Mouse (Mus musculus) MEL (cell line): ENCODE measurements around the gene Lmo2. TPM values are rescaled to one million over a fixed set of nuclear protein-coding genes. Genes with fewer than 3 reads are reported as not detected.

Experiments used
- DNase-seq: peaks from one replicate; pipeline ENCODE4 v3.0.0; 2011; ENCODE audit warnings: low read depth, low spot score
- H3K27ac ChIP-seq: 2 replicates; pipeline ENCODE4 v1.5.1; 2012; ENCODE audit warnings: low read depth, mild to moderate bottlenecking, control low read depth, low read length, moderate library complexity; ENCODE audit not compliant: control insufficient read depth
- H3K27me3 ChIP-seq, 2 experiments: fragments of 150-350 bp in 1 of 2; sonication (generic) in 1 of 2; 2 replicates each; pipeline ENCODE4 v1.6.1; 2012; ENCODE audit warnings: low read length in 2 of 2, mild to moderate bottlenecking in 2 of 2, improper control_type of control experiment in 1 of 2, moderate library complexity in 1 of 2; ENCODE audit not compliant: insufficient read depth in 2 of 2, control insufficient read depth in 1 of 2
- H3K36me3 ChIP-seq, 2 experiments: 2 replicates each; pipeline ENCODE4 v1.6.1; 2012 to 2014; ENCODE audit warnings: low read length in 2 of 2, improper control_type of control experiment in 1 of 2, inconsistent platforms in 1 of 2, mild to moderate bottlenecking in 1 of 2; ENCODE audit not compliant: insufficient read depth in 2 of 2, control insufficient read depth in 1 of 2
- H3K4me1 ChIP-seq, 2 experiments: fragments of 150-350 bp in 1 of 2; sonication (generic) in 1 of 2; 2 replicates each; pipeline ENCODE4 v1.6.1; 2012; ENCODE audit warnings: low read length in 2 of 2, improper control_type of control experiment in 1 of 2, mild to moderate bottlenecking in 1 of 2; ENCODE audit not compliant: insufficient read depth in 2 of 2, control insufficient read depth in 1 of 2
- H3K4me3 ChIP-seq, 2 experiments: fragments of 150-350 bp in 1 of 2; sonication (generic) in 1 of 2; 2 replicates each; pipeline ENCODE4 v1.5.1; 2012; ENCODE audit warnings: low read depth in 2 of 2, low read length in 2 of 2, mild to moderate bottlenecking in 2 of 2, moderate library complexity in 2 of 2, control low read depth in 1 of 2, improper control_type of control experiment in 1 of 2; ENCODE audit not compliant: control insufficient read depth in 1 of 2, insufficient read depth in 1 of 2
- H3K79me2 ChIP-seq: 2 replicates; pipeline ENCODE4 v1.6.1; 2012; ENCODE audit warnings: mild to moderate bottlenecking, low read length, moderate library complexity; ENCODE audit not compliant: control insufficient read depth, poor library complexity, insufficient read depth
- H3K9ac ChIP-seq: 2 replicates; pipeline ENCODE4 v1.6.1; 2012; ENCODE audit warnings: low read depth, mild to moderate bottlenecking, control low read depth, low read length, moderate library complexity; ENCODE audit not compliant: control insufficient read depth, poor library complexity, severe bottlenecking
- H3K9me3 ChIP-seq: fragments of 150-350 bp; sonication (generic); replicated peaks from 2 replicates; pipeline ENCODE4 v1.6.1; 2012; ENCODE audit warnings: mild to moderate bottlenecking, low read length, improper control_type of control experiment, moderate library complexity; ENCODE audit not compliant: insufficient read depth
- CHD1 ChIP-seq: IDR thresholded peaks from 2 replicates; pipeline ENCODE4 v1.6.1; 2012; ENCODE audit warnings: low read depth, mild to moderate bottlenecking, inconsistent platforms, low read length, improper control_type of control experiment
- E2F4 ChIP-seq: IDR thresholded peaks from 2 replicates; pipeline ENCODE4 v1.6.1; 2011; ENCODE audit warnings: low read depth, low read length, improper control_type of control experiment, borderline replicate concordance
- ELF1 ChIP-seq: IDR thresholded peaks from 2 replicates; pipeline ENCODE4 v1.6.1; 2014; ENCODE audit warnings: low read depth, mild to moderate bottlenecking, inconsistent platforms, low read length, improper control_type of control experiment, moderate library complexity
- ETS1 ChIP-seq: IDR thresholded peaks from 2 replicates; pipeline ENCODE4 v1.6.1; 2012; ENCODE audit warnings: low read depth, mild to moderate bottlenecking, inconsistent platforms, low read length, improper control_type of control experiment, moderate library complexity
- GABPA ChIP-seq: IDR thresholded peaks from 2 replicates; pipeline ENCODE4 v1.6.1; 2012; ENCODE audit warnings: low read depth, mild to moderate bottlenecking, inconsistent platforms, low read length, improper control_type of control experiment, moderate library complexity
- GATA1 ChIP-seq: IDR thresholded peaks from 2 replicates; pipeline ENCODE4 v1.6.1; 2011; ENCODE audit warnings: low read depth, low read length, improper control_type of control experiment
- HCFC1 ChIP-seq: IDR thresholded peaks from 2 replicates; pipeline ENCODE4 v1.6.1; 2012; ENCODE audit warnings: low read depth, mild to moderate bottlenecking, inconsistent platforms, low read length, improper control_type of control experiment, moderate library complexity
- JUND ChIP-seq: IDR thresholded peaks from 2 replicates; pipeline ENCODE4 v1.6.1; 2011; ENCODE audit warnings: low read depth, mild to moderate bottlenecking, improper control_type of control experiment, low read length
- KAT2A ChIP-seq: conservative IDR thresholded peaks from 2 replicates; pipeline ENCODE4 v1.6.1; 2012; ENCODE audit warnings: low read depth, low read length, improper control_type of control experiment, inconsistent platforms
- MAFK ChIP-seq: IDR thresholded peaks from 2 replicates; pipeline ENCODE4 v1.6.1; 2011; ENCODE audit warnings: low read depth, mild to moderate bottlenecking, low read length, improper control_type of control experiment, borderline replicate concordance
- MYB ChIP-seq: IDR thresholded peaks from 2 replicates; pipeline ENCODE4 v1.6.1; 2011; ENCODE audit warnings: mild to moderate bottlenecking, low read depth, low read length, improper control_type of control experiment
- NELFE ChIP-seq: IDR thresholded peaks from 2 replicates; pipeline ENCODE4 v1.6.1; 2011; ENCODE audit warnings: low read depth, low read length, improper control_type of control experiment
- NRF1 ChIP-seq: IDR thresholded peaks from 2 replicates; pipeline ENCODE4 v1.6.1; 2014; ENCODE audit warnings: low read depth, mild to moderate bottlenecking, inconsistent platforms, low read length, improper control_type of control experiment, moderate library complexity; ENCODE audit not compliant: poor library complexity, insufficient read depth, severe bottlenecking
- POLR2A ChIP-seq, 2 experiments: IDR thresholded peaks; 2 replicates each; pipeline ENCODE4 v1.6.1; 2011 to 2012; ENCODE audit warnings: low read length in 2 of 2, mild to moderate bottlenecking in 2 of 2, control low read depth in 1 of 2, improper control_type of control experiment in 1 of 2, low read depth in 1 of 2, moderate library complexity in 1 of 2; ENCODE audit not compliant: control insufficient read depth in 1 of 2, insufficient read depth in 1 of 2, poor library complexity in 1 of 2
- POLR2AphosphoS2 ChIP-seq: IDR thresholded peaks from 2 replicates; pipeline ENCODE4 v1.6.1; 2011; ENCODE audit warnings: low read length, improper control_type of control experiment
- RAD21 ChIP-seq: IDR thresholded peaks from 2 replicates; pipeline ENCODE4 v1.6.1; 2011; ENCODE audit warnings: mild to moderate bottlenecking, low read depth, low read length, improper control_type of control experiment
- TAL1 ChIP-seq: IDR thresholded peaks from 2 replicates; pipeline ENCODE4 v1.6.1; 2012; ENCODE audit warnings: mild to moderate bottlenecking, inconsistent platforms, low read length, moderate library complexity, mixed read lengths
- USF1 ChIP-seq: IDR thresholded peaks from 2 replicates; pipeline ENCODE4 v1.6.1; 2014; ENCODE audit warnings: low read depth, mild to moderate bottlenecking, inconsistent platforms, low read length, improper control_type of control experiment, moderate library complexity
- USF2 ChIP-seq, 2 experiments: IDR thresholded peaks; 2 replicates each; pipeline ENCODE4 v1.6.1; 2011 to 2012; ENCODE audit warnings: improper control_type of control experiment in 2 of 2, low read length in 2 of 2, borderline replicate concordance in 1 of 2, inconsistent platforms in 1 of 2, low read depth in 1 of 2, mild to moderate bottlenecking in 1 of 2; ENCODE audit not compliant: insufficient read depth in 1 of 2
- ZC3H11A ChIP-seq: IDR thresholded peaks from 2 replicates; pipeline ENCODE4 v1.6.1; 2012; ENCODE audit warnings: low read depth, mild to moderate bottlenecking, inconsistent platforms, low read length, improper control_type of control experiment
- ZMIZ1 ChIP-seq: IDR thresholded peaks from 2 replicates; pipeline ENCODE4 v1.6.1; 2012; ENCODE audit warnings: low read depth, mild to moderate bottlenecking, inconsistent platforms, low read length, improper control_type of control experiment, moderate library complexity
- polyA plus RNA-seq, 2 experiments: library from polyadenylated mRNA; stranded (reverse) in 1 of 2; unstranded in 1 of 2; fragments of >175 nt in 1 of 2; fragments of >200 nt in 1 of 2; gene quantifications; 2 replicates each; pipeline versions ENCODE4 v1.2.1 to v1.2.4; 2012; ENCODE audit warnings: low replicate concordance in 2 of 2, low read depth in 1 of 2; ENCODE audit not compliant: insufficient read length in 2 of 2, insufficient read depth in 1 of 2, missing spikeins in 1 of 2
- total RNA-seq: library from RNA; depleted of rRNA; stranded (reverse); fragments of 300-350 nt; gene quantifications from 2 replicates; pipeline ENCODE4 v1.2.3, GENCODE M21; 2012

Lmo2 gene
- total and polyA plus RNA-seq, 3 experiments = 96.2 to 278 (median 184) TPM

DNA sequence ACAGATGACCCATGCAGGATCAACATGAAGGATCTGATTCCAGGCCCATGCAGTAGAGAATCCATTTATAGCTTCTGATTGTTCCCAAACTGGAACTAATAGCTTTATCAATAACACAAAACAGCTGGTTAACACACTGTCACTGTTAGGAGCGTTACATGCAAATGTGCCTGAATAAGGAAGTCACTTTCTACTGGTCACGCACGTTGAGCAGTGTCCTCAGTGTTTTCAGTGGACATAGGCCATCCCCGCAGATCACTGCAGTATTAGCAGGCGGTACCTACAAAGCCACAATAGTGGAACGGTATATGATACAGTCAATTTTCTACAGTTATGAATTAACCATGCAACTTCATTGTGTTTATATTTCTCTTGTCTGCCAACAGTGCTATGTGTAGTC, 38.3 kb upstream of the Lmo2 start:
- no peak for TF ChIP-seq NELFE
- no peak for TF ChIP-seq CHD1
- no peak for TF ChIP-seq MAFK
- no peak for TF ChIP-seq POLR2AphosphoS2
- TF ChIP-seq POLR2A (IDR thresholded peaks at IDR 0.05; ENCODE audit: control insufficient read depth in 1 of 2, insufficient read depth in 1 of 2, low read depth in 1 of 2, low read length in 2 of 2, poor library complexity in 1 of 2) = no peak
- no peak for TF ChIP-seq MYB
- TF ChIP-seq, all 39 proteins: peak for 0
- Histone ChIP-seq H3K27me3 (no peaks in the 10 kb centered on the region), H3K36me3 (peaks cover 0 to 15% of the 10 kb centered on the region in 2 experiments; a peak in 2 of 4 replicates), H3K27ac (no peak overlapping the region), H3K4me1 (peaks cover 10 to 13% of the 10 kb centered on the region in 2 experiments), H3K9ac (no peak overlapping the region), H3K4me3 (no peak overlapping the region), H3K9me3 (no peaks in the 10 kb centered on the region), H3K79me2 (no peaks in the 10 kb centered on the region)
- no peak for DNase-seq

- no peaks in the 10 kb centered on the region; the same call in 1 of the 2 replicates for H3K79me2 ChIP-seq
- no peak for DNase-seq
- H3K27ac ChIP-seq = no peak overlapping the region
- no peak overlapping the region for H3K9ac ChIP-seq
- no peak overlapping the region for H3K4me3 ChIP-seq
- H3K4me1 ChIP-seq = peaks cover 2 to 17% of the 10 kb centered on the region in 2 experiments; a peak in 2 of 4 replicates
- no peaks in the 10 kb centered on the region for H3K27me3 ChIP-seq
- H3K36me3 ChIP-seq = peaks cover 0 to 5% of the 10 kb centered on the region in 2 experiments; a peak in 1 of 4 replicates
- TF ChIP-seq POLR2AphosphoS2 (no peak), RAD21 (no peak), TAL1 (no peak), USF1 (no peak), HCFC1 (no peak), E2F4 (no peak), GATA1 (no peak), GABPA (no peak), JUND (no peak), ZMIZ1 (no peak), NRF1 (no peak), ELF1 (no peak), CHD1 (no peak), ETS1 (no peak), USF2 (IDR thresholded peaks at IDR 0.05; ENCODE audit: borderline replicate concordance in 1 of 2, insufficient read depth in 1 of 2, low read depth in 1 of 2, low read length in 2 of 2) (no peak), KAT2A (no peak), ZC3H11A (no peak), POLR2A (IDR thresholded peaks at IDR 0.05; ENCODE audit: control insufficient read depth in 1 of 2, insufficient read depth in 1 of 2, low read depth in 1 of 2, low read length in 2 of 2, poor library complexity in 1 of 2) (no peak)
- TF ChIP-seq, all 39 proteins: peak for 0
- no peaks in the 10 kb centered on the region for H3K9me3 ChIP-seq
Measured at GRCm38 (mm10) chr2:103926586-103927113, 31.1 kb upstream of the Lmo2 start.
